Mouse (Mus musculus) Patski (cell line): ENCODE results near the gene Rgs10. TPM values are rescaled to one million over a fixed set of nuclear protein-coding genes. Genes with fewer than 3 reads are reported as not detected.

ENCODE experiments used
- ATAC-seq: fragments of 100-300 bp; one replicate; pipeline ENCODE4 v1.8.0; 2021
- CTCF ChIA-PET: fragments of 350-600 bp; sonication (Branson Sonifier 250); formaldehyde crosslinking; loops from one replicate; lab custom pipeline; 2022; ENCODE audit warnings: inconsistent platforms; lab: Charles Lee
- POLR2A ChIA-PET: fragments of 350-600 bp; sonication (Branson Sonifier 250); formaldehyde crosslinking; loops from one replicate; lab custom pipeline; 2022; ENCODE audit warnings: antibody characterized with exemption, inconsistent platforms; lab: Charles Lee
- DNase-seq: peaks from one replicate; pipeline ENCODE4 v3.0.0-alpha.2; 2011; ENCODE audit warnings: low read depth, low spot score
- H3K27me3 ChIP-seq: fragments of 371-371 bp; one replicate; pipeline ENCODE4 v1.5.1; 2021
- CTCF ChIP-seq: fragments of 100-300 bp; IDR thresholded peaks from one replicate; pipeline ENCODE4 v1.5.1; 2021
- in situ Hi-C: fragments of 300-500 bp; cut with MboI; formaldehyde crosslinking; loops from 3 replicates; pipeline ENCODE4 v1.11.1; 2018; ENCODE audit warnings: low pct_unique_long_range_greater_than_20kb, mixed read lengths
- polyA plus RNA-seq: library from polyadenylated mRNA; unstranded; gene quantifications from one replicate; pipeline ENCODE4 v1.2.3, GENCODE M21; 2021

Gene Rgs10
- polyA plus RNA-seq, 1 experiment from 2014 or later, result 111 TPM

GRCm38 (mm10) chr7:128359164-128359563 lies 59.4 kb downstream of the Rgs10 start:
- TF ChIP-seq CTCF, result no peak
- CTCF ChIA-PET, result interaction anchor here (1.7 kb wide), 1 partner anchor 9 kb away, joined by 4 read pairs; no protein-coding TSS in a partner anchor
- no peak for ATAC-seq
- no peaks in the 10 kb centered on the region for H3K27me3 ChIP-seq
- POLR2A ChIA-PET, result no interaction called here
- no peak for DNase-seq
- in situ Hi-C loops, result no loop called here

GRCm38 (mm10) chr7:128358741-128359140 lies 59.8 kb downstream of the Rgs10 start:
- TF ChIP-seq CTCF, result no peak
- POLR2A ChIA-PET, result no interaction called here
- CTCF ChIA-PET, result interaction anchor here (2.0 kb wide), 1 partner anchor 11 kb away, joined by 6 read pairs; no protein-coding TSS in a partner anchor
- ATAC-seq (no peak), DNase-seq (no peak)
- H3K27me3 ChIP-seq, result no peaks in the 10 kb centered on the region
- in situ Hi-C loops, result no loop called here

- no peak for ATAC-seq
- no peaks in the 10 kb centered on the region for H3K27me3 ChIP-seq
Measured at GRCm38 (mm10) chr7:128356868-128357755, 61.4 kb downstream of the Rgs10 start.

GRCm38 (mm10) chr7:128355463-128355862 lies 63.1 kb downstream of the Rgs10 start:
- H3K27me3 ChIP-seq, result no peaks in the 10 kb centered on the region
- POLR2A ChIA-PET, result no interaction called here
- TF ChIP-seq CTCF, result no peak
- in situ Hi-C loops, result no loop called here
- no peak for ATAC-seq
- CTCF ChIA-PET, result interaction anchor here (3.0 kb wide), 1 partner anchor 11 kb away, joined by 11 read pairs; no protein-coding TSS in a partner anchor
- no peak for DNase-seq

More at GRCm38 (mm10) chr7:128356868-128357755, 61.4 kb downstream of the Rgs10 start:
- in situ Hi-C loops, result no loop called here
- POLR2A ChIA-PET, result no interaction called here
- CTCF ChIA-PET, result interaction anchor here (0.9 to 3.0 kb wide), 5 partner anchors 12 to 95 kb away, joined by 3 to 11 read pairs (median 3); no protein-coding TSS in a partner anchor
- no peak for DNase-seq
- peak; percentile 78 for TF ChIP-seq CTCF

- in situ Hi-C loops, result no loop called here
- DNase-seq, result no peak
- ChIA-PET CTCF (no interaction called here), POLR2A (no interaction called here)
- no peaks in the 10 kb centered on the region for H3K27me3 ChIP-seq
- ATAC-seq, result no peak
- no peak for TF ChIP-seq CTCF
Measured at GRCm38 (mm10) chr7:128352721-128353120, 65.8 kb downstream of the Rgs10 start.

GRCm38 (mm10) chr7:128351176-128351575 lies 67.4 kb downstream of the Rgs10 start:
- ChIA-PET POLR2A (no interaction called here), CTCF (no interaction called here)
- DNase-seq, result no peak
- in situ Hi-C loops, result no loop called here
- ATAC-seq, result no peak
- TF ChIP-seq CTCF, result no peak
- H3K27me3 ChIP-seq, result no peaks in the 10 kb centered on the region

- no peaks in the 10 kb centered on the region for H3K27me3 ChIP-seq
- in situ Hi-C loops, result no loop called here
- DNase-seq (no peak), ATAC-seq (no peak)
- CTCF ChIA-PET, result interaction anchor here (1.0 to 1.7 kb wide), 2 partner anchors 9 to 11 kb away, joined by 3 to 4 read pairs; no protein-coding TSS in a partner anchor
- no peak for TF ChIP-seq CTCF
- POLR2A ChIA-PET, result no interaction called here
Measured at GRCm38 (mm10) chr7:128350316-128350715, 68.2 kb downstream of the Rgs10 start.

GRCm38 (mm10) chr7:128349751-128350150 lies 68.8 kb downstream of the Rgs10 start:
- DNase-seq (no peak), ATAC-seq (no peak)
- H3K27me3 ChIP-seq, result no peaks in the 10 kb centered on the region
- POLR2A ChIA-PET, result no interaction called here
- TF ChIP-seq CTCF, result no peak
- in situ Hi-C loops, result loop anchor here (5.0 kb wide), 2 partner anchors 42 to 102 kb away; partner anchors contain the start of gene Tgfb1i1
- CTCF ChIA-PET, result interaction anchor here (1.0 to 1.7 kb wide), 3 partner anchors 10 to 105 kb away, joined by 3 to 4 read pairs (median 4); no protein-coding TSS in a partner anchor

GRCm38 (mm10) chr7:128348608-128349007 lies 70.0 kb downstream of the Rgs10 start:
- in situ Hi-C loops, result loop anchor here (5.0 kb wide), 2 partner anchors 41 to 101 kb away; partner anchors contain the start of gene Tgfb1i1
- TF ChIP-seq CTCF, result peak; percentile 16
- POLR2A ChIA-PET, result interaction anchor here (0.9 kb wide), 1 partner anchor 347 kb away, joined by 4 read pairs; no protein-coding TSS in a partner anchor
- CTCF ChIA-PET, result interaction anchor here (1.2 to 1.6 kb wide), 3 partner anchors 13 to 104 kb away, joined by 4 to 5 read pairs (median 4); no protein-coding TSS in a partner anchor
- DNase-seq, result peak; percentile 94
- no peaks in the 10 kb centered on the region for H3K27me3 ChIP-seq
- peak; percentile 75 for ATAC-seq

GRCm38 (mm10) chr7:128346991-128347390 lies 71.6 kb downstream of the Rgs10 start:
- in situ Hi-C loops, result loop anchor here (5.0 kb wide), 2 partner anchors 40 to 100 kb away; partner anchors contain the start of gene Tgfb1i1
- ATAC-seq (no peak), DNase-seq (no peak)
- POLR2A ChIA-PET, result interaction anchor here (0.6 kb wide), 1 partner anchor 27 kb away, joined by 7 read pairs; no protein-coding TSS in a partner anchor
- no peak for TF ChIP-seq CTCF
- CTCF ChIA-PET, result interaction anchor here (0.8 kb wide), 1 partner anchor 42 kb away, joined by 3 read pairs; no protein-coding TSS in a partner anchor
- no peaks in the 10 kb centered on the region for H3K27me3 ChIP-seq
